Mouse (Mus musculus) midbrain, postnatal 0 days (tissue): ENCODE results near the gene Lrrc57. TPM values are rescaled to one million over a fixed set of nuclear protein-coding genes. Genes with fewer than 3 reads are reported as not detected.
"Not testable (repeated sequence)": the region's sequence is repeated elsewhere in the genome, so short reads cannot be mapped to it uniquely, and the experiment has no call there.

Experiments used
- ATAC-seq: fragments of 200-750 bp; cut with Nextera tagmentation; 2 replicates; pipeline ENCODE4 v1.8.0; 2017; ENCODE audit warnings: moderate number of reproducible peaks, mild to moderate bottlenecking, moderate TSS enrichment, moderate library complexity; ENCODE audit not compliant: low FRiP score
- DNase-seq: peaks from one replicate; pipeline ENCODE4 v3.0.0-alpha.2; 2015; ENCODE audit warnings: low spot score
- H3K27ac ChIP-seq: fragments of 300-500 bp; sonication (generic); 2 replicates; pipeline ENCODE4 v1.5.1; 2014; ENCODE audit warnings: low read depth, mild to moderate bottlenecking, low read length, mixed read lengths
- H3K27me3 ChIP-seq: fragments of 300-500 bp; sonication (generic); 2 replicates; pipeline ENCODE4 v1.6.1; 2014; ENCODE audit warnings: low read length, control low read depth, mixed read lengths; ENCODE audit not compliant: insufficient read depth
- H3K36me3 ChIP-seq: fragments of 300-500 bp; sonication (generic); 2 replicates; pipeline ENCODE4 v1.6.1; 2014; ENCODE audit warnings: low read length, control low read depth, mixed read lengths; ENCODE audit not compliant: insufficient read depth
- H3K4me1 ChIP-seq: fragments of 300-500 bp; sonication (generic); 2 replicates; pipeline ENCODE4 v1.6.1; 2014; ENCODE audit warnings: mild to moderate bottlenecking, control low read depth, antibody characterized with exemption, low read length, mixed read lengths; ENCODE audit not compliant: insufficient read depth
- H3K4me2 ChIP-seq: fragments of 300-500 bp; sonication (generic); 2 replicates; pipeline ENCODE4 v1.6.1; 2014; ENCODE audit warnings: low read depth, mild to moderate bottlenecking, low read length, mixed read lengths; ENCODE audit not compliant: poor library complexity, severe bottlenecking
- H3K4me3 ChIP-seq: fragments of 300-500 bp; sonication (generic); 2 replicates; pipeline ENCODE4 v1.5.1; 2014; ENCODE audit warnings: low read depth, mild to moderate bottlenecking, low read length, moderate library complexity
- H3K9ac ChIP-seq: fragments of 300-500 bp; sonication (generic); replicated peaks from 2 replicates; pipeline ENCODE4 v1.6.1; 2014; ENCODE audit warnings: mild to moderate bottlenecking, low read length, moderate library complexity, mixed read lengths; ENCODE audit not compliant: poor library complexity, severe bottlenecking
- H3K9me3 ChIP-seq: fragments of 300-500 bp; sonication (generic); 2 replicates; pipeline ENCODE4 v1.6.1; 2016; ENCODE audit warnings: low read length, control low read depth
- CTCF ChIP-seq: IDR thresholded peaks from 2 replicates; pipeline ENCODE4 v1.5.1; 2016; ENCODE audit warnings: antibody characterized with exemption, mild to moderate bottlenecking
- WGBS: fragments of 180-500 bp; shearing (Covaris S2); extraction: QIAGEN DNeasy Blood & Tissue Kit; methylation state at CpG from one replicate; pipeline ENCODE4 v1.1.7; 2014; 5-methylcytosine and 5-hydroxymethylcytosine counted together
- polyA plus RNA-seq: library from polyadenylated mRNA; unstranded; fragments of >200 nt; fragmentation: Nextera tagmentation; extraction: Ambion mirVana; gene quantifications from 2 replicates; pipeline ENCODE4 v1.2.1, GENCODE M21; 2015
- total RNA-seq: library from RNA; depleted of rRNA; stranded (reverse); fragments of >200 nt; gene quantifications from 2 replicates; pipeline ENCODE4 v1.2.3, GENCODE M21; 2014

Lrrc57 gene
- total and polyA plus RNA-seq, 2 experiments from 2014 or later = 22.7 to 44.9 TPM

- H3K36me3 ChIP-seq = no peaks in the 10 kb centered on the region
- no peak overlapping the region for H3K9ac ChIP-seq
- ATAC-seq (no peak), DNase-seq (no peak)
- H3K4me2 ChIP-seq = no peak overlapping the region
- no peak for TF ChIP-seq CTCF
- H3K4me3 ChIP-seq = no peak overlapping the region
- WGBS = 95% methylated on average over 3 of the region's 3 CpGs
- no peak overlapping the region for H3K27ac ChIP-seq
- 0 out of 2 replicates have a peak, but pooled peaks cover 5% of the 10 kb centered on the region for H3K4me1 ChIP-seq
- H3K27me3 ChIP-seq = no peaks in the 10 kb centered on the region
- no peaks in the 10 kb centered on the region for H3K9me3 ChIP-seq
Measured at GRCm38 (mm10) chr2:120571081-120571480, 38.2 kb downstream of the Lrrc57 start.

DNA sequence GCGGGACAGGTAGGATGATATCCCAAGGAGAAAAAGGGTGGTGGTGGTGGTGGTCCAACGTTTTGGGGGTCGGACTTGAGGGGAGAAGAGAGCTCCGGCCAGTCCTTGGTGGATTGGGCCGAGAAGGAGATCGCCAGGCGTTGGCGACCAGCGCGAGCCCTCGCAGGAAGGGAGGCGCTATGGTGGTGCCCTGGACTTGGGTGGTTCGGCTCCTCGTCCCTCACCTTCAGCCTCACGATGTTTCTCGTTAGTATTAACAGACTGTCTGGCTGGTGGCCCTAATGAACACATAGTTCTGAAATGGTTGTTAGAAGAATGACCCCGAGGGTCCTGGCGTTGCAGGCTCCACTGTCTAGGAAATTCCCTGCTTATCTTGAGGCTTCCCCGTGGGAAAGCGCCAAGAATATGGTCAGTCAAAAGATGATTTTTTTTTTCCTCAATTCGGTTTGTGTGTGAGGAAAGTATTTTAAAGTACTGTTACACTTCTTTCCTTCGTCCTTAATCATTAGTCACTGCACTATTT, 41.5 kb downstream of the Lrrc57 start:
- Histone ChIP-seq H3K27me3 (no peaks in the 10 kb centered on the region), H3K27ac (peak overlapping the region; percentile 59), H3K4me3 (peak overlapping the region; percentile 77), H3K9me3 (no peaks in the 10 kb centered on the region), H3K4me1 (peaks cover 5% of the 10 kb centered on the region; the same call in 1 of the 2 replicates), H3K9ac (peak overlapping the region; percentile 75), H3K4me2 (peak overlapping the region; percentile 75), H3K36me3 (no peaks in the 10 kb centered on the region)
- peak; percentile 72 for ATAC-seq
- WGBS = under 1% methylated on average over 22 of the region's 22 CpGs
- no peak for DNase-seq
- no peak for TF ChIP-seq CTCF

- Histone ChIP-seq H3K9me3 (no peaks in the 10 kb centered on the region), H3K36me3 (no peaks in the 10 kb centered on the region), H3K4me1 (peaks cover 5% of the 10 kb centered on the region; the same call in 1 of the 2 replicates), H3K27ac (peak within 1 kb of the TSS; percentile 59), H3K4me3 (peak within 1 kb of the TSS; percentile 77), H3K27me3 (no peaks in the 10 kb centered on the region), H3K9ac (peak within 1 kb of the TSS; percentile 75), H3K4me2 (peak within 1 kb of the TSS; percentile 75)
- ATAC-seq (peak; percentile 90), DNase-seq (peak; percentile 95)
- TF ChIP-seq CTCF = no peak
- 2% methylated on average over 42 of the region's 42 CpGs for WGBS
Measured at GRCm38 (mm10) chr2:120566886-120567797, 42.2 kb downstream of the Lrrc57 start, which contains the start of gene Snap23. TSS of gene Snap23 (plus strand) at chr2:120567671.

DNA sequence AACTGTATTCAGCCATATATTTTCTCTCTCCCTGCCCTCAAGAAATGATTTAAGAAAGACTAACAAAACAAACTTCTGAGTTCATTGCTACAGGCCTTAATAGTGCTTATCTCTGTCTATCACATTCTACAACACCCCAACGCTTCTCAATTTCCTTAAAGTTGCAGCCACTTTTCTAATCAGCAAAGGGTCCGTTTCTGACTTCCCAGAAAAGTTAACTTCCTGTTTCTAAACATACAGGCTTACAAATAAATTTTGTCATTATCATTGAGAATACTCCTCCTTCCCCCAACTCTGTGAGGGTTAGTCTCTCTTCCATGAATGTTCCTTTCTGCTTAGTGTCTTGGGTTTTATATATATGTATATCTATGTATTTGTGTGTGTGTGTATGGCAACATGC, 44.0 kb downstream of the Lrrc57 start:
- no peaks in the 10 kb centered on the region for H3K9me3 ChIP-seq
- H3K4me1 ChIP-seq = peaks cover 5% of the 10 kb centered on the region; the same call in 1 of the 2 replicates
- ATAC-seq (no peak), DNase-seq (no peak)
- no peak overlapping the region for H3K9ac ChIP-seq
- no peak overlapping the region for H3K27ac ChIP-seq
- H3K4me3 ChIP-seq = no peak overlapping the region
- no peaks in the 10 kb centered on the region for H3K36me3 ChIP-seq
- H3K4me2 ChIP-seq = no peak overlapping the region
- TF ChIP-seq CTCF = no peak
- WGBS = 92% methylated on average over 2 of the region's 2 CpGs
- H3K27me3 ChIP-seq = no peaks in the 10 kb centered on the region

- not testable (repeated sequence) for H3K27me3 ChIP-seq, H3K27ac ChIP-seq, DNase-seq, H3K4me3 ChIP-seq, H3K9ac ChIP-seq, H3K36me3 ChIP-seq, H3K9me3 ChIP-seq, ATAC-seq, H3K4me2 ChIP-seq, H3K4me1 ChIP-seq
- WGBS = 94% methylated on average over 4 of the region's 4 CpGs
Measured at GRCm38 (mm10) chr2:120564548-120565188, 44.7 kb downstream of the Lrrc57 start.
